Mouse (Mus musculus): ENCODE measurements around the gene Arhgap19. TPM values are rescaled to one million over a fixed set of nuclear protein-coding genes. Genes with fewer than 3 reads are reported as not detected.

Gene Arhgap19
- polyA plus RNA-seq, 1 experiment from 2014 or later = 36.0 TPM

GRCm38 (mm10) chr19:41841105-41841750 lies 39.4 kb upstream of the Arhgap19 start:
- H3K36me3 ChIP-seq (replicated peaks) = no peaks in the 10 kb centered on the region
- no peak for ATAC-seq (ENCODE audit: low FRiP score)
- peaks cover 14% of the 10 kb centered on the region for H3K4me1 ChIP-seq
- no peaks in the 10 kb centered on the region for H3K9me3 ChIP-seq
- WGBS = 87% methylated on average over 7 of the region's 7 CpGs
- H3K4me3 ChIP-seq (replicated peaks) = no peak overlapping the region
- no peak overlapping the region for H3K4me2 ChIP-seq
- H3K27ac ChIP-seq = no peak overlapping the region
- no peak overlapping the region for H3K9ac ChIP-seq
- no peaks in the 10 kb centered on the region for H3K27me3 ChIP-seq

- Histone ChIP-seq H3K27me3 (no peaks in the 10 kb centered on the region), H3K4me1 (peaks cover 16% of the 10 kb centered on the region), H3K27ac (no peak overlapping the region), H3K9me3 (no peaks in the 10 kb centered on the region), H3K4me2 (no peak overlapping the region), H3K36me3 (replicated peaks) (no peaks in the 10 kb centered on the region), H3K9ac (no peak overlapping the region), H3K4me3 (replicated peaks) (no peak overlapping the region)
- no peak for ATAC-seq (ENCODE audit: low FRiP score)
- 93% methylated on average over 3 of the region's 3 CpGs for WGBS
Observed at GRCm38 (mm10) chr19:41839685-41840084, 37.8 kb upstream of the Arhgap19 start.

GRCm38 (mm10) chr19:41838808-41839207 lies 37.0 kb upstream of the Arhgap19 start:
- Histone ChIP-seq H3K4me2 (no peak overlapping the region), H3K4me3 (replicated peaks) (no peak overlapping the region), H3K36me3 (replicated peaks) (no peaks in the 10 kb centered on the region), H3K9ac (no peak overlapping the region), H3K27me3 (no peaks in the 10 kb centered on the region), H3K4me1 (peaks cover 16% of the 10 kb centered on the region), H3K27ac (no peak overlapping the region), H3K9me3 (no peaks in the 10 kb centered on the region)
- 83% methylated on average over 6 of the region's 6 CpGs for WGBS
- ATAC-seq (ENCODE audit: low FRiP score) = no peak

- H3K4me2 ChIP-seq = no peak overlapping the region
- peaks cover 4% of the 10 kb centered on the region; the same call in 1 of the 2 replicates for H3K27me3 ChIP-seq
- H3K36me3 ChIP-seq (replicated peaks) = no peaks in the 10 kb centered on the region
- no peak for ATAC-seq (ENCODE audit: low FRiP score)
- peaks cover 24% of the 10 kb centered on the region for H3K4me1 ChIP-seq
- no peak overlapping the region for H3K27ac ChIP-seq
- H3K4me3 ChIP-seq (replicated peaks) = no peak overlapping the region
- H3K9me3 ChIP-seq = no peaks in the 10 kb centered on the region
- 72% methylated on average over 4 of the region's 4 CpGs for WGBS
- no peak overlapping the region for H3K9ac ChIP-seq
Observed at GRCm38 (mm10) chr19:41837917-41838261, 36.0 kb upstream of the Arhgap19 start.

GRCm38 (mm10) chr19:41837194-41837916 lies 35.5 kb upstream of the Arhgap19 start:
- Histone ChIP-seq H3K36me3 (replicated peaks) (no peaks in the 10 kb centered on the region), H3K9ac (no peak overlapping the region), H3K27ac (no peak overlapping the region), H3K9me3 (no peaks in the 10 kb centered on the region), H3K27me3 (peaks cover 9% of the 10 kb centered on the region; the same call in 1 of the 2 replicates), H3K4me3 (replicated peaks) (no peak overlapping the region), H3K4me1 (peaks cover 30% of the 10 kb centered on the region), H3K4me2 (no peak overlapping the region)
- WGBS = 84% methylated on average over 9 of the region's 9 CpGs
- ATAC-seq (ENCODE audit: low FRiP score) = no peak

- peaks cover 13% of the 10 kb centered on the region; the same call in 1 of the 2 replicates for H3K27me3 ChIP-seq
- ATAC-seq (ENCODE audit: low FRiP score) = no peak
- no peak overlapping the region for H3K9ac ChIP-seq
- no peak overlapping the region for H3K4me3 ChIP-seq (replicated peaks)
- H3K36me3 ChIP-seq (replicated peaks) = no peaks in the 10 kb centered on the region
- no peak overlapping the region for H3K27ac ChIP-seq
- H3K4me1 ChIP-seq = peaks cover 36% of the 10 kb centered on the region
- H3K4me2 ChIP-seq = no peak overlapping the region
- H3K9me3 ChIP-seq = no peaks in the 10 kb centered on the region
- WGBS = 55% methylated on average over 3 of the region's 3 CpGs
Observed at GRCm38 (mm10) chr19:41836719-41837118, 34.9 kb upstream of the Arhgap19 start.

GRCm38 (mm10) chr19:41835816-41836215 lies 34.0 kb upstream of the Arhgap19 start:
- Histone ChIP-seq H3K4me1 (peaks cover 45% of the 10 kb centered on the region), H3K27ac (peak overlapping the region; percentile 84), H3K27me3 (peaks cover 18% of the 10 kb centered on the region; the same call in 1 of the 2 replicates), H3K4me3 (replicated peaks) (peak overlapping the region; percentile 9; the same call in 1 of the 2 replicates), H3K36me3 (replicated peaks) (no peaks in the 10 kb centered on the region), H3K4me2 (peak overlapping the region; percentile 47), H3K9me3 (no peaks in the 10 kb centered on the region), H3K9ac (no peak overlapping the region)
- 3% methylated on average over 6 of the region's 6 CpGs for WGBS
- ATAC-seq (ENCODE audit: low FRiP score) = peak; percentile 85

GRCm38 (mm10) chr19:41835407-41835806 lies 33.6 kb upstream of the Arhgap19 start:
- Histone ChIP-seq H3K27me3 (peaks cover 18% of the 10 kb centered on the region; the same call in 1 of the 2 replicates), H3K27ac (peak overlapping the region; percentile 84), H3K9me3 (no peaks in the 10 kb centered on the region), H3K9ac (no peak overlapping the region), H3K4me3 (replicated peaks) (no peak overlapping the region), H3K36me3 (replicated peaks) (no peaks in the 10 kb centered on the region), H3K4me1 (peaks cover 49% of the 10 kb centered on the region), H3K4me2 (peak overlapping the region; percentile 47)
- WGBS = 41% methylated on average over 6 of the region's 6 CpGs
- no peak for ATAC-seq (ENCODE audit: low FRiP score)

GRCm38 (mm10) chr19:41832501-41833201 lies 30.8 kb upstream of the Arhgap19 start:
- H3K27me3 ChIP-seq = peaks cover 18% of the 10 kb centered on the region; the same call in 1 of the 2 replicates
- H3K4me2 ChIP-seq = peak overlapping the region; percentile 99
- no peaks in the 10 kb centered on the region for H3K9me3 ChIP-seq
- no peak for ATAC-seq (ENCODE audit: low FRiP score)
- 55% methylated on average over 13 of the region's 13 CpGs for WGBS
- peak overlapping the region; percentile 80; the same call in 1 of the 2 replicates for H3K9ac ChIP-seq
- peaks cover 52% of the 10 kb centered on the region for H3K4me1 ChIP-seq
- H3K36me3 ChIP-seq (replicated peaks) = no peaks in the 10 kb centered on the region
- H3K4me3 ChIP-seq (replicated peaks) = peak overlapping the region; percentile 86
- peak overlapping the region; percentile 80 for H3K27ac ChIP-seq

GRCm38 (mm10) chr19:41831718-41832391 lies 30.0 kb upstream of the Arhgap19 start:
- H3K4me2 ChIP-seq = peak overlapping the region; percentile 99
- no peaks in the 10 kb centered on the region for H3K36me3 ChIP-seq (replicated peaks)
- H3K9me3 ChIP-seq = no peaks in the 10 kb centered on the region
- WGBS = 7% methylated on average over 14 of the region's 14 CpGs
- peaks cover 18% of the 10 kb centered on the region; the same call in 1 of the 2 replicates for H3K27me3 ChIP-seq
- peak overlapping the region; percentile 80 for H3K27ac ChIP-seq
- H3K4me3 ChIP-seq (replicated peaks) = peak overlapping the region; percentile 86
- ATAC-seq (ENCODE audit: low FRiP score) = no peak
- H3K4me1 ChIP-seq = peaks cover 52% of the 10 kb centered on the region
- H3K9ac ChIP-seq = peak overlapping the region; percentile 80

- WGBS = 1% methylated on average over 19 of the region's 19 CpGs
- peaks cover 48% of the 10 kb centered on the region for H3K4me1 ChIP-seq
- peak overlapping the region; percentile 80 for H3K9ac ChIP-seq
- no peak for ATAC-seq (ENCODE audit: low FRiP score)
- peak overlapping the region; percentile 86 for H3K4me3 ChIP-seq (replicated peaks)
- H3K36me3 ChIP-seq (replicated peaks) = no peaks in the 10 kb centered on the region
- H3K9me3 ChIP-seq = no peaks in the 10 kb centered on the region
- H3K27me3 ChIP-seq = peaks cover 18% of the 10 kb centered on the region; the same call in 1 of the 2 replicates
- H3K4me2 ChIP-seq = peak overlapping the region; percentile 99
- H3K27ac ChIP-seq = peak overlapping the region; percentile 92
Observed at GRCm38 (mm10) chr19:41831101-41831570, 29.3 kb upstream of the Arhgap19 start.
